Mouse (Mus musculus): ENCODE results near the gene Rnf157.

GRCm38 (mm10) chr11:116293538-116294137, 119.2 kb downstream of the Rnf157 start:
- TF ChIP-seq POLR2A (IDR thresholded peaks at IDR 0.05; ENCODE audit: low read depth, low read length), result no peak
- no peak for TF ChIP-seq CTCF (IDR thresholded peaks at IDR 0.05; ENCODE audit: borderline replicate concordance, insufficient read depth, low read length)
